Comparison of ENCODE assay signal across 20 mouse cellular contexts in genomic region chr11:59501978-59502700, GRCm38 (mm10). TPM values are rescaled to one million over a fixed set of nuclear protein-coding genes. Genes with fewer than 3 reads are reported as not detected.
"Had no signal": no experiment of that assay in that cellular context is flagged by ENCODE, and none has a peak within 500 bp of the region (broad histone marks: within the 10 kb centered on the region; RNA-seq: fewer than 3 reads in every experiment).

No protein-coding gene starts in this region.

- H3K4me3 ChIP-seq: kidney, embryonic 15.5 days; limb, embryonic 12.5 days; limb, embryonic 15.5 days; liver, embryonic 13.5 days; lung, embryonic 15.5 days; megakaryocyte, embryonic 14.5 days; midbrain, embryonic 10.5 days; midbrain, embryonic 13.5 days had no signal

- H3K9ac ChIP-seq: kidney, embryonic 15.5 days; limb, embryonic 12.5 days; limb, embryonic 15.5 days; liver, embryonic 13.5 days; lung, embryonic 15.5 days; midbrain, embryonic 13.5 days had no signal

- H3K27ac ChIP-seq: kidney, embryonic 15.5 days; limb, embryonic 12.5 days; limb, embryonic 15.5 days; liver, embryonic 13.5 days; lung, embryonic 15.5 days; midbrain, embryonic 10.5 days; midbrain, embryonic 13.5 days; stomach, postnatal 0 days had no signal

- H3K9me3 ChIP-seq: kidney, embryonic 15.5 days; limb, embryonic 12.5 days; limb, embryonic 15.5 days; liver, embryonic 13.5 days; lung, embryonic 15.5 days; midbrain, embryonic 10.5 days; midbrain, embryonic 13.5 days had no signal

- H3K27me3 ChIP-seq: kidney, embryonic 15.5 days; limb, embryonic 12.5 days; limb, embryonic 15.5 days; lung, embryonic 15.5 days; midbrain, embryonic 13.5 days had no signal

- DNase-seq: kidney, adult 11 months; kidney, adult 8-10 months; kidney, postnatal 10 days; kidney, postnatal 36 days; liver, embryonic 13.5 days; lung, adult 18-20 months; lung, postnatal 10 days; lung, postnatal 36 days; thymus, adult 2 months; thymus, postnatal 14 days; thymus, postnatal 4 days had no signal

- H3K4me2 ChIP-seq: kidney, embryonic 15.5 days; limb, embryonic 12.5 days; limb, embryonic 15.5 days; liver, embryonic 13.5 days; lung, embryonic 15.5 days; midbrain, embryonic 13.5 days had no signal

- ATAC-seq: midbrain, embryonic 13.5 days; midbrain, embryonic 16.5 days had no signal

RNA-seq across cellular contexts. Expression of gene Nlrp3, which starts 39.2 kb away (rescaled TPM):
- polyA plus RNA-seq: limb, embryonic 12.5 days had no signal
